Mouse (Mus musculus) left cerebral cortex, adult 2 months (tissue): ENCODE data around the gene Apobec4. TPM values are rescaled to one million over a fixed set of nuclear protein-coding genes. Genes with fewer than 3 reads are reported as not detected.

ENCODE experiments used
- DNase-seq, 2 experiments: peaks; one replicate each; pipeline ENCODE4 v3.0.0; 2021 to 2022; ENCODE audit warnings: low spot score in 2 of 2, mixed read lengths in 1 of 2; ENCODE audit errors: extremely low spot score in 1 of 2
- H3K27ac ChIP-seq: fragments of 200-600 bp; 2 replicates; pipeline ENCODE4 v1.8.1; 2022
- H3K4me3 ChIP-seq: fragments of 200-600 bp; 2 replicates; pipeline ENCODE4 v1.8.1; 2022
- CTCF ChIP-seq: fragments of 200-600 bp; IDR thresholded peaks from 2 replicates; pipeline ENCODE4 v1.8.1; 2022; ENCODE audit warnings: antibody characterized with exemption, mild to moderate bottlenecking, moderate library complexity
- intact Hi-C: fragments of 180-260 bp; cut with DNase I; formaldehyde crosslinking; loops from one replicate; pipeline ENCODE4 v1.15.1; 2025
- total RNA-seq, 2 experiments: library from RNA; stranded (reverse); gene quantifications; 2 replicates each; pipeline ENCODE4 v1.2.3; 2021

Gene Apobec4
- total RNA-seq, 2 experiments from 2014 or later = not detected

GRCm38 (mm10) chr1:152792736-152793494, 42.6 kb downstream of the Apobec4 start:
- H3K4me3 ChIP-seq = no peak overlapping the region
- peak in 1 of 2 experiments; percentile 32 for DNase-seq
- intact Hi-C loops = no loop called here
- no peak for TF ChIP-seq CTCF
- H3K27ac ChIP-seq = peak overlapping the region; percentile 54; the same call in 1 of the 2 replicates

- peak overlapping the region; percentile 24; the same call in 1 of the 2 replicates for H3K27ac ChIP-seq
Observed at GRCm38 (mm10) chr1:152793495-152794130, 43.3 kb downstream of the Apobec4 start.

GRCm38 (mm10) chr1:152795688-152796255, 45.4 kb downstream of the Apobec4 start:
- Histone ChIP-seq H3K27ac (no peak overlapping the region), H3K4me3 (no peak overlapping the region)
- intact Hi-C loops = no loop called here
- DNase-seq = no peak
- TF ChIP-seq CTCF = no peak

More at GRCm38 (mm10) chr1:152793495-152794130, 43.3 kb downstream of the Apobec4 start:
- intact Hi-C loops = no loop called here
- no peak for TF ChIP-seq CTCF
- DNase-seq = no peak
- H3K4me3 ChIP-seq = no peak overlapping the region

GRCm38 (mm10) chr1:152796683-152797263, 46.4 kb downstream of the Apobec4 start:
- TF ChIP-seq CTCF = no peak
- Histone ChIP-seq H3K27ac (no peak overlapping the region), H3K4me3 (no peak overlapping the region)
- intact Hi-C loops = no loop called here
- DNase-seq = no peak

- intact Hi-C loops = no loop called here
- Histone ChIP-seq H3K4me3 (no peak overlapping the region), H3K27ac (no peak overlapping the region)
- TF ChIP-seq CTCF = no peak
- no peak for DNase-seq
Observed at GRCm38 (mm10) chr1:152798125-152798524, 47.8 kb downstream of the Apobec4 start.

- no peak within 1 kb of the TSS for H3K27ac ChIP-seq
- no peak for TF ChIP-seq CTCF
- intact Hi-C loops = no loop called here
Observed at GRCm38 (mm10) chr1:152799897-152800296, 49.5 kb downstream of the Apobec4 start, which contains the start of gene Ncf2. Ncf2 (plus strand) TSS chr1:152800194.

GRCm38 (mm10) chr1:152800633-152801176, 50.4 kb downstream of the Apobec4 start:
- TF ChIP-seq CTCF = no peak
- no peak for DNase-seq
- intact Hi-C loops = no loop called here
- no peak overlapping the region for H3K27ac ChIP-seq
- no peak overlapping the region for H3K4me3 ChIP-seq

More at GRCm38 (mm10) chr1:152799897-152800296, 49.5 kb downstream of the Apobec4 start, which contains the start of gene Ncf2:
- no peak within 1 kb of the TSS for H3K4me3 ChIP-seq
- DNase-seq = no peak

GRCm38 (mm10) chr1:152804907-152805306, 54.6 kb downstream of the Apobec4 start:
- TF ChIP-seq CTCF = no peak
- H3K4me3 ChIP-seq = no peak overlapping the region
- H3K27ac ChIP-seq = no peak overlapping the region
- DNase-seq = no peak
- intact Hi-C loops = no loop called here

Other genes with a start within 250 kb of the Apobec4 start
- 100 to 1,000 TPM; 113 to 132 TPM for gene Rgl1, start 15.8 kb downstream of the Apobec4 start, total RNA-seq
- gene Arpc5, start 16.0 kb downstream of the Apobec4 start, total RNA-seq = 10 to 100 TPM; 89.6 to 94.7 TPM
- gene Ncf2, start 49.6 kb downstream of the Apobec4 start, total RNA-seq = 1 to 10 TPM; 2.6 to 4.1 TPM
- gene Smg7, start 152.1 kb downstream of the Apobec4 start, total RNA-seq = 100 to 1,000 TPM in 1 of 2 experiments, 10 to 100 TPM in 1; 99.7 to 108 TPM
- 100 to 1,000 TPM; 167 to 171 TPM for gene Nmnat2, start 204.4 kb downstream of the Apobec4 start, total RNA-seq